Mouse (Mus musculus): ENCODE results near the gene Ldlrad3.

DNA sequence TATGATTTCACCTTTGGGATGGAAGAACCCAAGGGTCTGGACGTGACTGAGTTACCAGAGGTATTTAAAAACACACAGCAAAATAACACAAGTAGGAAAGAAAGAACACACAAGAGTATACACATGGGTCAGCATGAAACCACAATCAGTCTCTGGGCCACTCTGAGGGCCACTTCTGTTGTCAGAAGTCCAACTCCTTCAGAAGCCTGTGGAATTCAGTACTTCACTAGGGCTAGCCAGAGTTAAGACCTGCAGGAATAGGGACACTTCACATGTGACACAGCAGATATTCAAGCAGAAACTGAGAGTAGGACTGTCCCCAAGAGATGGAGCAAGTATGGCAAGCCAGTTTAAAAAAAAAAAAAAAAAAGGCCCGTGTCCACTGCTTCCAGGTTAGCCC is 80.7 kb downstream of the Ldlrad3 start:
- TF ChIP-seq CTCF (IDR thresholded peaks at IDR 0.05 in 2 of 3, conservative IDR thresholded peaks at IDR 0.05 in 1 of 3; ENCODE audit: control insufficient read depth in 1 of 3, insufficient read depth in 1 of 3, low read depth in 2 of 3, low read length in 3 of 3, poor library complexity in 1 of 3, severe bottlenecking in 1 of 3) (no peak), MAFK (IDR thresholded peaks at IDR 0.05; ENCODE audit: borderline replicate concordance, low read depth, low read length) (no peak), POLR2A (IDR thresholded peaks at IDR 0.05; ENCODE audit: control insufficient read depth in 1 of 2, insufficient read depth in 1 of 2, low read depth in 1 of 2, low read length in 2 of 2, poor library complexity in 1 of 2) (no peak), USF1 (IDR thresholded peaks at IDR 0.05; ENCODE audit: low read depth, low read length) (no peak), ZC3H11A (IDR thresholded peaks at IDR 0.05; ENCODE audit: low read depth, low read length) (no peak), TAL1 (IDR thresholded peaks at IDR 0.05; ENCODE audit: low read length) (no peak), GABPA (IDR thresholded peaks at IDR 0.05; ENCODE audit: low read depth, low read length) (no peak), POLR2AphosphoS2 (IDR thresholded peaks at IDR 0.05; ENCODE audit: low read length) (no peak), NRF1 (IDR thresholded peaks at IDR 0.05; ENCODE audit: insufficient read depth, low read depth, low read length, poor library complexity, severe bottlenecking) (no peak)
